Mouse (Mus musculus) cerebellum, adult 11 months (tissue): ENCODE measurements at regions not wholly inside any gene's neighbourhood (a gene's known extent, or its start where the extent isn't known, plus 50 kb on each side); places are given as distances from the start of the nearest gene placed in this dataset.

Experiments used
- DNase-seq: peaks from one replicate; pipeline ENCODE4 v3.0.0; 2022

GRCm38 (mm10) chrX:12375796-12376195, 211.8 kb upstream of the Atp6ap2 start:
- no peak for DNase-seq

- DNase-seq: no peak
These were observed 211.2 kb upstream of the Atp6ap2 start for GRCm38 (mm10) chrX:12376238-12376980.

GRCm38 (mm10) chrX:12377441-12377840, 210.2 kb upstream of the Atp6ap2 start:
- no peak for DNase-seq

- no peak for DNase-seq
These were observed 195.3 kb upstream of the Atp6ap2 start for GRCm38 (mm10) chrX:12392145-12392825.

- no peak for DNase-seq
These were observed 178.3 kb upstream of the Atp6ap2 start for GRCm38 (mm10) chrX:12409319-12409718.

GRCm38 (mm10) chrX:12425566-12425965, 162.0 kb upstream of the Atp6ap2 start:
- no peak for DNase-seq

GRCm38 (mm10) chrX:12426664-12427063, 160.9 kb upstream of the Atp6ap2 start:
- DNase-seq: no peak

GRCm38 (mm10) chrX:12432289-12432688, 155.3 kb upstream of the Atp6ap2 start:
- no peak for DNase-seq

GRCm38 (mm10) chrX:12435656-12436055, 151.9 kb upstream of the Atp6ap2 start:
- DNase-seq: no peak

GRCm38 (mm10) chrX:12436106-12436505, 151.5 kb upstream of the Atp6ap2 start:
- DNase-seq: no peak

GRCm38 (mm10) chrX:12439447-12439846, 148.2 kb upstream of the Atp6ap2 start:
- no peak for DNase-seq

- DNase-seq: no peak
These were observed 143.8 kb upstream of the Atp6ap2 start for GRCm38 (mm10) chrX:12443794-12444193.

- no peak for DNase-seq
These were observed 142.5 kb upstream of the Atp6ap2 start for GRCm38 (mm10) chrX:12445093-12445492.

- DNase-seq: no peak
These were observed 139.6 kb upstream of the Atp6ap2 start for GRCm38 (mm10) chrX:12447962-12448361.

- no peak for DNase-seq
These were observed 137.9 kb upstream of the Atp6ap2 start for GRCm38 (mm10) chrX:12449688-12450087.

GRCm38 (mm10) chrX:12452979-12453769, 134.4 kb upstream of the Atp6ap2 start:
- no peak for DNase-seq

GRCm38 (mm10) chrX:12461657-12462056, 125.9 kb upstream of the Atp6ap2 start:
- no peak for DNase-seq

GRCm38 (mm10) chrX:12462936-12463647, 124.5 kb upstream of the Atp6ap2 start:
- no peak for DNase-seq

GRCm38 (mm10) chrX:12466312-12466711, 121.3 kb upstream of the Atp6ap2 start:
- DNase-seq: no peak

- no peak for DNase-seq
These were observed 120.7 kb upstream of the Atp6ap2 start for GRCm38 (mm10) chrX:12466897-12467296.

GRCm38 (mm10) chrX:12467528-12468179, 119.9 kb upstream of the Atp6ap2 start:
- no peak for DNase-seq

GRCm38 (mm10) chrX:12472296-12472695, 115.3 kb upstream of the Atp6ap2 start:
- DNase-seq: no peak
